Mouse (Mus musculus) gastrocnemius, postnatal 14 days (tissue): ENCODE measurements around the gene Pole2. TPM values are rescaled to one million over a fixed set of nuclear protein-coding genes. Genes with fewer than 3 reads are reported as not detected.

Experiments used
- DNase-seq: peaks from one replicate; pipeline ENCODE4 v3.0.0; 2021; ENCODE audit warnings: mixed read lengths
- intact Hi-C: fragments of 180-260 bp; cut with DNase I; formaldehyde crosslinking; loops from one replicate; pipeline ENCODE4 v1.15.1; 2025; ENCODE audit warnings: low total_unique reads
- microRNA-seq, 2 experiments: library from miRNA; unstranded; fragments of <30 nt; microRNA quantifications; one replicate each; pipeline ENCODE4 v1.2.0; 2021
- total RNA-seq, 2 experiments: library from RNA; stranded (reverse); gene quantifications; 2 replicates each; pipeline ENCODE4 v1.2.3; 2021

Pole2 gene
- total RNA-seq, 2 experiments from 2014 or later = 0.80 to 1.7 TPM

- intact Hi-C loops = no loop called here
- DNase-seq = no peak
These were observed 71.6 kb downstream of the Pole2 start for GRCm38 (mm10) chr12:69156436-69156835.

- no peak for DNase-seq
- intact Hi-C loops = no loop called here
These were observed 72.1 kb downstream of the Pole2 start for GRCm38 (mm10) chr12:69155923-69156322.

Small RNA genes within 50 kb of the gene (microRNA-seq; reads per million reads assigned to microRNA genes)
- 0 reads per million in 2 experiments for gene Gm47287
- gene Gm47295 = 0 to 0.50 reads per million in 2 experiments

Other genes with a start within 250 kb of the Pole2 start
- gene Rps29, start 69.0 kb downstream of the Pole2 start, total RNA-seq = 1,000 to 10,000 TPM; 1,152 to 1,205 TPM
- under 1 TPM; 0.27 to 0.31 TPM for gene Lrr1, start 59.4 kb downstream of the Pole2 start, total RNA-seq
- gene Rpl36al, start 44.1 kb downstream of the Pole2 start, total RNA-seq = 100 to 1,000 TPM; 324 to 375 TPM
- 10 to 100 TPM; 11.7 to 16.1 TPM for gene Mgat2, start 44.0 kb downstream of the Pole2 start, total RNA-seq
- gene Gm49383, start 31.1 kb downstream of the Pole2 start, total RNA-seq = 1 to 10 TPM; 1.5 to 2.8 TPM
- gene Dnaaf2, start 29.8 kb downstream of the Pole2 start, total RNA-seq = under 1 TPM; 0.24 to 0.66 TPM
- 1 to 10 TPM; 1.4 to 2.0 TPM for gene Gm49384, start 23.9 kb downstream of the Pole2 start, total RNA-seq
- gene Klhdc1, start 13.0 kb upstream of the Pole2 start, total RNA-seq = 10 to 100 TPM; 15.7 to 17.4 TPM
- 100 to 1,000 TPM; 103 to 104 TPM for gene Klhdc2, start 68.5 kb upstream of the Pole2 start, total RNA-seq
- 10 to 100 TPM; 16.8 to 19.1 TPM for gene Nemf, start 129.0 kb upstream of the Pole2 start, total RNA-seq
- 10 to 100 TPM; 29.7 to 36.3 TPM for gene Arf6, start 144.0 kb upstream of the Pole2 start, total RNA-seq
- under 1 TPM in 1 of 2 experiments, not detected in 1; 0.37 TPM for gene Gm9887, start 144.3 kb upstream of the Pole2 start, total RNA-seq